Mouse (Mus musculus) cerebellum, adult 9-11 months (tissue): ENCODE results near the gene H2-K1.
A peak's percentile ranks its signal among the peaks of the same experiment; 100 is the strongest.
"Not testable (repeated sequence)": the region's sequence is repeated elsewhere in the genome, so short reads cannot be mapped to it uniquely, and the experiment has no call there.

ENCODE experiments used
- DNase-seq: peaks from one replicate; pipeline ENCODE4 v3.0.0; 2022

H2-K1 gene

GRCm38 (mm10) chr17:34026917-34027655 lies 26.9 kb upstream of the H2-K1 start:
- peak; percentile 73 for DNase-seq

- DNase-seq, result no peak
These were observed 26.1 kb upstream of the H2-K1 start for GRCm38 (mm10) chr17:34026221-34026620.

DNA sequence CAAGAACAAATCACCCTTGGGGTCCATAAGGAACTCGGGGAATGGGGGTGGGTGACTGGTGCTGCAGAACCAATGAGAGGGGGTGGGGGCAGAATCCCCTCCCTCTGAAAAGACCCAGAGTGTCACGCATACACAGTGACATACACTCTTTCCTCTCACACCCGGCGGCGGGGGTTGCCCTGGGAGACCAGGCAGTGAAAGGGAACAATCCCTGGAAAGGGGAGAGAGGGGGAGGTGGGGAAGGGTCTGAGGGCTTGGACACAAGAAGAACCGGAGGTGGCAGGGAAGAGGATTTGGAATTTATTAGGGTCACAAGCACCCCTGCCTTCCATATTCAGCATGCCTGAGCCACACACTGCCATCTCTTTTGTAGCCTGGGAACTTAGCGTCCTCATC lies 25.6 kb upstream of the H2-K1 start:
- DNase-seq, result peak; percentile 69

DNA sequence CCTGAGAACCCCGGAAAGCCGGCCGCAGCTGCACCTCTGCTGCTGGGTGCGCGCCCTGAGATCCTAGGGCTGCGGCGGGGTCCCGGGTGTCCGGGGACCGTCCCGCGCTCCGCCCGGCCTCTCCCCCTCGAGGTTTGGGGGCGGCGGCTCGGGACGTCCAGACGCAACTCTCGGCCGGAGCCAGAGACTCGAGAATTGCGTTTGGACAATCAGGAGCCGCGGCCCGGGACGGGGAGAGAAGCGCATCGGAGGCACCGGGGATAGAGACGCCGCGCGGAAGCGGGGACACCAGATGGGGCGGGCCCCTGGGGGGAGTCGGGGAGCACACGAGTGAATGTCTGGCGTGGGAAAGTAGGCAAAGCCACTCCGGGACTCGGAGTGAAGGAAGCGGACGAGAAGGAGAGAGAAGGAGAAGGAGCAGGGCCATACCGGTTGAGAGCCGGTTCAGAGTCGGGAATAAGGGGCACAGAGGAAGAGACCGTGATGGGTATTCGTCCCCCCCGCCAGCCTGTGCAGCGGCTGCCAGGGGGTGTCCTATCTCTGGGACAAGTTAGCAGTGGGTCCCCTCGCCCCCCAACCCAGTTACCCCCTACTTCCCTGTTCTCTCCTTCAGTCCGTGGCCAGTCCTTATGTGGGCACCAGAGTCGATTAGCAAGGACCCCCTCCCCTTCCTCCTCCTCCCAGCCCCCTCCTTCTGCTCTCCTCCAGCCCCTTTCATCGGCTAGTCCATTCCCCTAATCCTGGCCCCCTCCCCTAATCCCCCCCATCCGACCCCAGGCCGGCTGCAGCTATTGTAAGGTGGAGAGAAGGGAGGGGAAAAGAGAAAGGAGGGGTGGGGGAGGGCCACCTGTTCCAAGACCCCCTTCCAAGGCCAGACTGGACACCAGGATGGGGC lies 25.0 kb upstream of the H2-K1 start:
- DNase-seq, result peak; percentile 52

DNA sequence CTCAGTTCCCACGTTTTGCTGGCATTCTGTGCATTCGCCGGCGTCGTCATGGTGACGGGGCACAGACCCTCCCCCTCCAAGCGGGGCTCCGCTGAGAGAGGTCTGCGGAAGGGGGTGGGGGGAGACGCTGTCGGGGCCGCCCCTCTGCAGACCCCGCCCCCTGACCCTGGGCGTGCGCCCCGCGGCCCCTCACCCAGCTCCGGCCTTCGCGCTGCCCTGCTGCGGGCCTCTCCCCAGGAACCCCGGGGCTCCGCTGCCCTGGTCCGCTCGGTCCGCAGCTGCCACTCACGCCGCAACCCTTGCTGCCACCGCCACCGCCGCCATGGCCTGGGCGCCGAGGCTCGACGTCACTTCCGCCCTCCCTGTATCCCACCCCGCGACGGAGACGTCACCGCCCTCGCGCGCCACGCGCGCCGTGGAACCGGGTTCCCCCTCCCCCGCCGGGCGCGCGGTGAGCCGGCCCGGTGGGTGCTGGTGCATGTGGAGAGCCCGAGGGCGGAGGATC lies 24.2 kb upstream of the H2-K1 start, which contains the start of gene Ring1:
Gene Ring1 (minus strand): TSS at position 364 of the 505 bp plus-strand sequence.
- DNase-seq, result peak; percentile 89

DNA sequence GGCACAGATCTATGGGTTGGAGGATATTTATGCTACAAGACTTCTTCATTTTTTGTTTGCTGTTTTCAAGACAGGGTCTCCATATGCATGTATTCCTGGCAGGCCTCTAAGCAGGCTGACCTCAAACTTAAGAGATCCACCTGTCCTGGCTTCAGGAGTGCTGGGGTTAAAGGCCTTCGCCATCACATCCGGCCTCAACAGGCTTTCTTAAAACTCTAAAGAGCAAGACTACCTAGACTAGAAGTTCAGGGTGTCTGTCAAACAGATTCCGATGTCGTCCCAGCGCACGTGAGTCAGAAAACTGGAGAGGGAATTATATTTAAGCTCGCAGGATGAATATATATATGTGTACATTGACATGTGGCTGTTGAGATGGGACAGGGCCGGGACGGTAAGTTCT lies 23.5 kb upstream of the H2-K1 start:
- DNase-seq, result peak; percentile 32

DNA sequence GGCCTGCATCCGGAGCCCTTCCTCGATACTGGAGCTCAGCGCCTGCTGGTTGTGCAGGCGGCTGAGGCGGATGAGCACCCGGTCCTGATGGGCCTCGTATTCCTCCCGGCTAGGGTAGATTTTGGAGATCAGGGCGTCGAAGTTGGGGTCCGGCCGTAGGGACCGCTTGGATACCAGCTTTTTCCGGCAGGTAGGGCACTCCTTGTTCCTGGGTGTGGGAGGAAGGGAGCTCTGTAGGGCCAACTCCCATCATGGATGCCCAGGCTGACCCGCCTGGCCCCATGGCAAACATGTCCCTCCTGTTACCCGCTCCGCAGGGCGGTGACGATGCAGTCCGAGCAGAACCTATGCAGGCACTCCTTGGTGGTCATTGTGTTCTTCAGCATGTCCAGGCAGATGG lies 22.8 kb upstream of the H2-K1 start:
- DNase-seq, result no peak

DNA sequence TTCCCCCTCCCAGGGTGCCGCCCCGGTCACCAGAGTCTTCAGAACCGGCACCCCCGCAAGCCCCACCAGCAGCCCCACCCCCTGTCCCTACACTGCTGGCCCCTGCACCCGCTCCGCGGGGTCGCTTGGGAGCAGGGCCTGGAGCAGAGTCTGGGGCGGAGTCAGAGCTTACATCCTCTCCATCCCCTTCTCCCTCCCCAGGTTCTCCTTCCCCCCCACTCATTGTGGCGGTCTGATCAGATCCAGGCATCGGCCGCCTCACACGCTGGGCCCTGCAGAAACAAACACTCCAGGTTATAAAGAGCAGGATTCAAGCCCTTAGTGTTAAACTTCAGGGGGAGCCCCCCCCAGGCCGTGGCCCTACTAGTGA lies 22.3 kb upstream of the H2-K1 start:
- DNase-seq, result peak; percentile 44

DNA sequence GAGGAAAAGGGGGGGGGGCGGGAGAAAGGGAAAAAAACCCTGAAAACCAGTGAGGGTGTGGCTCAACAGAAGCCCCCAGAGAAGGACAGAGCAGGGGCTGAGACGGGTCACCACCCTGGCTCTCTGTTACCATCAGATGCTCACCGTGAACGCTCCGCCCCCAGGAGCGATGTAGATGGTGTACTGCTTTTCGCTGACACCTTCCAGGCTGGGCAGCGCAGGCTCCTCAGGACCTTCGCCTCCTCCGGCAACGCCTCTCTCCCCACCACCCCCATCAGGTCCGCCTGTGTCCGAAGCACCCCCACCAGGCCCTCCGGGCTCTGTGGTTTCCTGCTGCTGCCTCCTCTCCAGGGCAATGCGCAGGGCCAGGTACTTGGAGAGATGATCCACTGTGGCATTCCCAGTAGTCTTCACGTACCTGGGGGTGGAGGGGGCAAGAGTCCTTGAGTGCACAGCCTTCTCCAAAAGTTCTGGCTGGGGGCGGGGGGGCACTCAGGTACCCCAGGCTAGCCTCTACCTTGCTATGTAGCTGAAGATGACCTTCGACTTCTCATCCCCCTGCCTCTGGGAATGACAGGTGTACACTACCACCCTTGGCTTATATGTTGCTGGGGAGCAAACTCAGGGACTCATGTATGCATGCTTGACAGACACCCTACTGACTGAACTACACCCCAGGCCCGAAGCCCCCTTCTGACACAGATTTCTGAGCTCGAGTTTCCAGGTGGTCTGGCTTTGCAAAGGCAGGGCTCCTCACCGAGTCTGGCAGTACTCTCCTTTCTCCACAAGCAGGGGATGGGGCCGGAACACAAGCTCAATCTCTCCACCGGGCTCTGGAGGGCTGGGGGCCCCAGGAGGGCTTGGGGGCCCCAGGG lies 21.6 kb upstream of the H2-K1 start:
- DNase-seq, result peak; percentile 36

DNA sequence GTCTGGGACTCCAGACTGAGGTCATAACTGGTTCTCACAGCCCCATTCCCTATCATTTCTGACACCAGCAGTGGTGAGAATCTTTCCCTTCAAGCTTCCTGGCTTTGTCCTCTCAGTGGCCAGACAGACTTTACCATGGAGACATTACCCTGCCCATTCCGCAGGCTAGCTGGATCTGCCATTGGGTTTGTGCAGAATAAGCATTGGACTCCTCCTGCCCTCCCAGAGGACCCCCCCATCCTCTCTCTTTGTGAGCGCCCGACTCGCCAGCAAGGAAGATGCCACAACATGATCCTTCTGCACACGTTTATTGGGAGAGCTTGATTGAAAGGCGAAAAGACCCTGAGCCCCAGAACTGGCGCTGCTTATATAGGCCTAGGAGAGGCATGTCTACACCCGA lies 13.3 kb upstream of the H2-K1 start:
- DNase-seq, result no peak

- DNase-seq, result no peak
These were observed 10.0 kb upstream of the H2-K1 start for GRCm38 (mm10) chr17:34010156-34010555.

DNA sequence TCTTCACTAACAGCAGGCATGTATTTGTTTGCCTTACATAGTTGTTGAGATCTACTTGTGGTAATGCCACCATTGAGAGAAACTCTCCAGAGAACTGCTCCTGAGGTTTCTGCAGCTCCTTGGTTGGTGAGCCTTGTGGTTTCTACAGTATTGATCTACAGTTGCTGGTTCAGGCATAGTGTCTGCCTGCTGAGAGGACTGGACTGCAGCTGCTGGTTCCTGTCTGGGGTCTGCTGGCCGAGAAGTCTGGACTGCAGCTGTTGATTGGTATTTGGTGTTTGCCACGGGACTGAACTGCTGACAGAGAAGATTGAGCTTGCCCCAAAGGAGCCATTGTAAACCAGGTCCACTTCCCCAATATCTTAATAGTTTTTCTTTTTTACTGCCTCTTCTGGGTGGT lies 6.4 kb upstream of the H2-K1 start:
- no peak for DNase-seq

GRCm38 (mm10) chr17:34003426-34003825 lies 3.3 kb upstream of the H2-K1 start:
- no peak for DNase-seq

DNA sequence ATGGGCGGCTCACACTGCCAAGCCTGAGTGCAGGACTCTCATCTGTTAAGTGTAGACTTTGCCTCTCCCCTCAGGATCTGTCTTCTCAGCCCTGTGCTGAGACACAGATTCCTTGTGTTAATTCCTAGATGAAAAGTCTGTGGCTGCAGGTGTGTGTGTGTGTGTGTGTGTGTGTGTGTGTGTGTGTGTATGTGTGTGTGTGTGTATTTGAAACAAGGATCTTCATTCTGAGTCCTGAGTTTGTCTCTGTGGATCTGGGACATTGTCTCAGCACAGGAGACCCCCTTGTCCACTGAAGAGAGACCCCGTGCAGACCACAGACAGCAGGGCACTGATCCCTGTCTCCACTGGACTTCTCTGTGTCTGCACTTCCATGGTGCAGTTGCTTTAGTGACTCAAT lies 649 bp upstream of the H2-K1 start:
- not testable (repeated sequence) for DNase-seq

DNA sequence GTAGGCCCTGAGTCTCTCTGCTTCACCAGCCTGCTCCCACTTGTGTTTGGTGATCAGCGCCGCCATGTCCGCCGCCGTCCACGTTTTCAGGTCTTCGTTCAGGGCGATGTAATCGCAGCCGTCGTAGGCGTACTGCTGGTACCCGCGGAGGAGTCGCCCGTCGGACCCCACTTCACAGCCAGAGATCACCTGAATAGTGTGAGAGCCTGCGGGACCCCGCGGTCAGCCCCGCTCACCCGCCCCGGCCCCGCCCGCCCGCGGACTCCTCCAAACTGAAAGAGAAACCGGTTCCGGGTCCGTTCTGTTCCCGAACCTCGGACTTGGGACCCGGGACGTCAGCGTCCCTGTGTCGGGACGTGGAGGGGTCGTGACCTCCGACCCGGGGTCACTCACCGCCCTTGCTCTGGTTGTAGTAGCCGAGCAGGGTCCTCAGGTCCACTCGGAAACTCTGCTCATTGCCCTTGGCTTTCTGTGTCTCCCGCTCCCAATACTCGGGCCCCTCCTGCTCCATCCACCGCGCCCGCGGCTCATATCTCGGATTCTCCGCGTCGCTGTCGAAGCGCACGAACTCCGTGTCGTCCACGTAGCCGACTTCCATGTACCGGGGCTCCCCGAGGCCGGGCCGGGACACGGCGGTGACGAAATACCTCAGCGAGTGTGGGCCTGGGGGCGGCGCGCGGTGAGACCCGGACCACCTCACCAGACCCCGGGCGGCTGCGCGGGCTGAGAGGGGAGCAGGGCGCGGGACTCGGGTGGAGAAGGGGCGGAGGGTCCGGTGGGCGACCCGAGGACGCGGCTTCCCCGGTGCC lies 602 bp downstream of the H2-K1 start:
- DNase-seq, result peak; percentile 11

DNA sequence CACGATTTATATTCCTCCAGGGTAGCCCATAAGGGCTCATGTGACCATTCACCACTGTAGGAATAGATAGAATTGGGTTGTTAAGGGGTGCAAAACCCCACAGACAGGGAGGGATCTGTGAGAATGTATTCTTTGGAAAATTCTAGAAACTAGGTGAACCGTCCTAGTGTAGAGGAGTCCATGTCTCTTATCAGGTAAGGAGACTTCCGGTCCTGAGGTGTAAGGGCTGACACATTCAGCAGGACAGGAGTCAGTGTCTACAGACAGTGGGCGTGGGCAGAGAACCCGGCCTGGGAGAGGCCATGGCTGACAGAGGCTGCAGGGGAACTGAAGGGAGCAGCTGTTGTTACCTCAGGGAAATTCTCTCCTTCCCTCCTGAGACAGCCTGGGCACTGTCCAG lies 1.4 kb downstream of the H2-K1 start:
- DNase-seq, result not testable (repeated sequence)

- DNase-seq, result not testable (repeated sequence)
These were observed 3.1 kb downstream of the H2-K1 start for GRCm38 (mm10) chr17:33997025-33997424.

- no peak for DNase-seq
These were observed 4.5 kb downstream of the H2-K1 start for GRCm38 (mm10) chr17:33995651-33996050.

GRCm38 (mm10) chr17:33994959-33995358 lies 5.2 kb downstream of the H2-K1 start:
- no peak for DNase-seq

DNA sequence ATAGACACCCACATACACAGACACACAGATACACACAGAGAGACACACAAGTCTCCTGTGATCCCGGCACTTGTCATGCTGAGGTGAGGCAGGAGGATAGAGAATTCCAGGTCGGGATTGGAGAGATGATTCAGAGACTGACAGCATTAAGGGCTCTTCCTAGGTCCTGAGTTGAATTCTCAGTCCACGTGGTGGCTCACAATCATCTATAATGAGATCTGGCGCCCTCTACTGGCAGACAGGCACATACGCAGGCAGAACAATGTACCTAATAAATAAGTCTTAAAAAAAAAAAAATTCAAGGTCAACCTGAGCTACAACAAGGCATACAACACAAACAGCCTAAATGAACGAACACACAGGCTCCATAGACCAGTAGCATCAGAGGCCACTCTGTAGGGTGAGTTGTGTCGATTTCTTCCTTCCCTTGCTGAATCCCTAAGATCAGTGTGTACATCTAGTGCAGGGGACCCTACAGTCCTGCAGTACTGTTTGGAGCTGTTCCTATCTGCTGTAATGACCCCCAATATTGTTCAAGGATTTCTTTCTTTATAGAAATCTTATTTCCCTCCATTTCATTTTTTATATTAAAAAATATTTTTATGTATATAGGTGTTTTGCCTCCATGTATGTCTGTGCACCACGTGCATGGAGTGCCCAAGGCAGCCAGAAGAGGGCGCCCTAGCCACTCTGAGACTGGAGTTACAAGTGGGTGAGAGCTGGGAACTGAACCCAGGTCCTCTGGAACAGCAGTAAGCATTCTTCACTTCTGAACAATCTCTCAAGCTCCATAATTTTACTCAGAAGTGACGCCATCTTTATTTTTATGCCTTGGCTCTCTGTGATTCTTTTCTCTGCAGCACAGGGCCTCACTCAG lies 8.1 kb downstream of the H2-K1 start:
- peak; percentile 46 for DNase-seq

- peak; percentile 67 for DNase-seq
These were observed 18.0 kb downstream of the H2-K1 start for GRCm38 (mm10) chr17:33982136-33982535.
